Mouse (Mus musculus) gastrocnemius, postnatal 10 days (tissue): Measurements from ENCODE around the gene Tff2. TPM values are rescaled to one million over a fixed set of nuclear protein-coding genes. Genes with fewer than 3 reads are reported as not detected.

Experiments
- total RNA-seq, 2 experiments: library from RNA; stranded (reverse); gene quantifications; 2 replicates each; pipeline ENCODE4 v1.2.3; 2021

Tff2 gene
- total RNA-seq, 2 experiments from 2014 or later: not detected

Other genes starting within 250 kb of the Tff2 start
- gene Glp1r, start 242.5 kb downstream of the Tff2 start, total RNA-seq: under 1 TPM in 1 of 2 experiments, not detected in 1; 0.16 TPM
- gene Umodl1, start 189.6 kb downstream of the Tff2 start, total RNA-seq: under 1 TPM in 1 of 2 experiments, not detected in 1; 0.11 TPM
- 1 to 10 TPM; 4.0 to 4.8 TPM for gene Abcg1, start 86.6 kb downstream of the Tff2 start, total RNA-seq
- gene Tff3, start 14.6 kb downstream of the Tff2 start, total RNA-seq: not detected
- not detected for gene Tff1, start 21.0 kb upstream of the Tff2 start, total RNA-seq
- gene Tmprss3, start 54.7 kb upstream of the Tff2 start, total RNA-seq: under 1 TPM in 1 of 2 experiments, not detected in 1; 0.29 TPM
- not detected for gene Ubash3a, start 63.6 kb upstream of the Tff2 start, total RNA-seq
- gene Rsph1, start 133.1 kb upstream of the Tff2 start, total RNA-seq: 1 to 10 TPM; 8.5 to 9.1 TPM
- 1 to 10 TPM; 2.4 to 2.6 TPM for gene Slc37a1, start 142.5 kb upstream of the Tff2 start, total RNA-seq
- gene Pde9a, start 241.9 kb upstream of the Tff2 start, total RNA-seq: 1 to 10 TPM; 4.7 to 5.8 TPM